Mouse (Mus musculus) heart, postnatal 36 days (tissue): ENCODE measurements at regions not wholly inside any gene's neighbourhood (a gene's known extent, or its start where the extent isn't known, plus 50 kb on each side); places are given as distances from the start of the nearest gene placed in this dataset.
"Not testable (repeated sequence)": the region's sequence is repeated elsewhere in the genome, so short reads cannot be mapped to it uniquely, and the experiment has no call there.

Experiments
- DNase-seq, 2 experiments: peaks; one replicate each; pipeline ENCODE4 v3.0.0; 2021 to 2022
- intact Hi-C: fragments of 180-260 bp; cut with DNase I; formaldehyde crosslinking; loops from one replicate; pipeline ENCODE4 v1.15.1; 2025

- no peak for DNase-seq
- intact Hi-C loops, result loop anchor here (10.0 kb wide), 1 partner anchor 855 kb away; no protein-coding TSS in a partner anchor
These were observed 62.1 kb downstream of the Naa11 start for GRCm38 (mm10) chr5:97330074-97330473.

- no peak for DNase-seq
- intact Hi-C loops, result no loop called here
These were observed 66.3 kb downstream of the Naa11 start for GRCm38 (mm10) chr5:97325831-97326230.

DNA sequence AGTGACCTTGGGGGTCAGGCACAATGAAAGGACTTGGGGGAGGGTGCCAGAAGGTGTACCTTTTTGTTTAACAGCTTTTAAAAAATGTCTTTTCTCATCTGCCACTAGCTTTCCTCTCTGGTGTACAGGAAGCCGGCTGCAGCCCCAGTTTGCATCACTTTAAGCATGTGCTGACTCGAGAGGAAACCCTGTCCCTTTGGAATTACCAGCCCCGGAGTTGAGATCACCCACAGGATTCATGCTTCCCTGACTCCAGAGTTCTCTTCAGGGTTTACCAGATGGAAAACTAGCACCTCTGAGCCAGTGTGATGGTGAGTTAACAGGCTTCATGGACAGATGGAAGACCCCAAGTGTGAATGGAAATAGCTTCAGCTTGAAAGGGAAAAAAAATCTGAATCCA lies 68.3 kb downstream of the Naa11 start:
- DNase-seq, result no peak
- intact Hi-C loops, result no loop called here

GRCm38 (mm10) chr5:97319816-97320487 lies 72.2 kb downstream of the Naa11 start:
- no peak for DNase-seq
- intact Hi-C loops, result no loop called here

- intact Hi-C loops, result no loop called here
- no peak for DNase-seq
These were observed 85.3 kb downstream of the Naa11 start for GRCm38 (mm10) chr5:97306902-97307301.

DNA sequence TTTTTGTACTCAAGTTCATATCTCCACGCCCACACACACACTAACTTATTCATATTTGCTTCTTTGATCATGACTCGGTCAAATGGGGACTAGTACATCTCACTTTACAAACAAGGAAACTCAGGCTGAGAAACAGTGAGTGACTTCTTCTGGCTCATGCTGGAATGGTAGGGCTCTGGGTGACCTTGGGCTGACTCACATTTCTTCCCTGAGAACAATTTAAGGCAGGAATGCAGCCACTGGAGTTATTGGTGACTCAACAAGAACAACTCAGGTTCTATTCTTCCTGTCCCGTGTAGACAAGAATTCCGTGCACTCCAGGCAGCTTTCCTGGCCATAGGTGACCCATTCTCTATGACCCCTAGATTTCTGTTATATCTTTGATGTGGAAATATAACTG lies 87.3 kb downstream of the Naa11 start:
- DNase-seq, result no peak
- intact Hi-C loops, result no loop called here

- DNase-seq, result no peak
- intact Hi-C loops, result no loop called here
These were observed 90.6 kb downstream of the Naa11 start for GRCm38 (mm10) chr5:97301621-97302020.

DNA sequence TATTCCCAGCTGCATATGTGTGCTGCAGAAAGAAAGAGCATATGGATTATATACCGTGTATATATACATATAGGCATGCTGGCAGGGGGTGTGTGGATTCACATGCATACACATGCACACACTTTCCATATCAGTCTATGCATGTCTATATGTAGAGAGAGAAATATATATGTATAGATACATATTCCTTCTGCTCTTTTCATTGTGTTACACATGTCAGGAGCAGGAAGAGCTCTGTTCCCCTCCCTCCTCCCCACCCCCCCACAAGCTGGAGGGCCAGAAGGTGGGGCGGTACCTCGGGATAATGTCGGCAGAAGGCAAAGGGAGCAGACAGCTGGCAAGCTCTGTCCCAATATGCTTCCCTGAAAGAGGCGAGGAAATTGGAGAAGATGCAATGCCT lies 91.3 kb downstream of the Naa11 start:
- intact Hi-C loops, result no loop called here
- DNase-seq, result no peak

DNA sequence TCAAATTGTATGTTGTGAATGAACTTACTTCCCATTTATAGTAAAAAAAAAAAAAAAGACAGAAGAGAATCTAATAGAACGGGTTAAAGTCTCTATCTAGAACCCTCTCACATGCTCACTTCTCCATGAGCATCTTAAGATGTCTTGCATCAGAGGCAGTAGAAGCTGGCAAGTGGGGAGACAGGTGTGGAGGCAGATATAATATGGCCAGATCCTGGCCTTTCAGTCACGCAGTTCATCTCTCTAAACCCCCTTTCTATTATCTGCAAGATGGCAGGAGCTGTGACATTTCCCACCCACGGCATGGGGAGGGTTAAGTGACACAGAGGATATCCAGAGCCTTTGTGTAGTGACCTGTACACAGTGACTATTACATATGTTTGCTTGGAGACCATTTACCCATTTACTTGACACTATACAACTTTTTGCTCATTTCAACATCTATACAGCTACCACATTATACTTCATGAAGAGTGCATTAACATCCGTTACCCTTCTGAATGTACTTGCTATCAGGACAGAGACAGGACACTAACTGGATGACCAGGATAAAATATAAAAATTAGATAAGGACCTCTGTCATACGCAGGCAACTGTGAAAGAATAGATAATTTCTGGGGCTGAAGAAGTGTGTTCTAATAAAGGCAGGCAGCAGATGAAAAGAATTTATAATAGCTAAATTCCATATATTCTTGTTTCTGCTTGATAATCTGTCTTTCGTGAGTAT lies 91.9 kb downstream of the Naa11 start:
- intact Hi-C loops, result no loop called here
- no peak for DNase-seq

DNA sequence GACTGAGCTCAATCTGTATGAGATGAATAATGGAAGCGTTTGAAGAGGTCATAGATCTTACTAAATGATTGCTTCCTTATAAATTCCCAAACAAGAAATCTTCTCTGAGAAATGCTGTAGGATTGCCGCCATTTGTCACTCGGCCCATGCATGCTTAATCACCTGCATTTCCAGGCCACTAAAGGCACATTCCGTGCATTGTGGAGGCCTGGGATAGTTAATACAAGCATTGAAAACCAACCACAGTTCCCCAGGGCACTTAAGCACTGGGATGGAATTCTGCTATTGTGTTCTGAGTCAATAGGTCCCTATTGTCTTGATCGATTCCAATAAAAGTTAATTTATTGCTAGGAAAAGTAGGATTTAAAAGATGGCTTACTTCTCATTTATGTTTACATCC lies 92.5 kb downstream of the Naa11 start:
- intact Hi-C loops, result no loop called here
- no peak for DNase-seq

DNA sequence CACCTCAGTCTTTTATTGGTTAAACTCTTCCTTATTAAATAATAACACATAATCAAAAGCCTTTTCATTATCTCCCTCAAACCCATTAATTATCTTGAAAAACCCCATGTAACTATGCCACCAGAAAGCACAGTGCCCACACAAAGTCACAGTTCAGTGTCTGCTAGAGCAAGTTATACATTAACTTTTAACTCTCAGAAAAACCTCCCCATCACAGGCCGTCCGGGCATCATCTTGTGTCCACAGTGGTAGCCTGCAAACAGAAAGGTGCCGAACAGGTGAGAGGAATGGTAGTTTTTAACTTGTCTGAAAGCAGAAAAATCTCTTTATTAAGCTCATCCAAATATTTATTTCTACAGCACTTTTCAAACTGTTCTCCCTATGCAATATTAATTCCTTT lies 96.0 kb downstream of the Naa11 start:
- DNase-seq, result no peak
- intact Hi-C loops, result no loop called here

DNA sequence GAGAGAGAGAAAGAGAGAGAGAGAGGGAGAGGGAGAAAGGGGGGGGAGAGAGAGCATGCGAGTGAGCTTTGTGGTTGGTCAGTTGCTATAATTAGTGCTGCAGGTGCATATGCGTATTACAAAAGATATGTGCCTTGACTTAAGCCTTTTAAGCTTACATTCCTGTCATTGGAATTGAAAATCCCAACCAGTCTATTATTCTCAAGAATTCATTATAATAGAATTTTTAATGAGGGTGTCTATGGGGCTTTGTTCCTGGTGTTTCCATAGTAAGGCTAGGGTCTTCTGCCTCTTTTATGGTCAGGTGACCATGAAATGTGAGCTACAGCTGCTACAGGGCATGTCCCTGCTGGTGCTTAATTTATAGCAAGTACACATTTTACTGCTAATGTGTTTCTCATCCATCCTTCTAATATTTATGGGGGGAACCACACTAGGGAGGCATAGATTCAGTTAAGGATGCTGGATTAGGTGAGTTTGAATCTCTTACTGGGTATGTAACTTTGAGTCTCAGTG lies 102.0 kb downstream of the Naa11 start:
- intact Hi-C loops, result no loop called here
- DNase-seq, result no peak

- intact Hi-C loops, result no loop called here
- no peak for DNase-seq
These were observed 102.6 kb downstream of the Naa11 start for GRCm38 (mm10) chr5:97289401-97290165.

- intact Hi-C loops, result no loop called here
- no peak for DNase-seq
These were observed 112.7 kb downstream of the Naa11 start for GRCm38 (mm10) chr5:97279455-97279854.

- intact Hi-C loops, result no loop called here
- no peak for DNase-seq
These were observed 114.2 kb downstream of the Naa11 start for GRCm38 (mm10) chr5:97277795-97278572.

- intact Hi-C loops, result no loop called here
- DNase-seq, result no peak
These were observed 115.5 kb downstream of the Naa11 start for GRCm38 (mm10) chr5:97276724-97277123.

DNA sequence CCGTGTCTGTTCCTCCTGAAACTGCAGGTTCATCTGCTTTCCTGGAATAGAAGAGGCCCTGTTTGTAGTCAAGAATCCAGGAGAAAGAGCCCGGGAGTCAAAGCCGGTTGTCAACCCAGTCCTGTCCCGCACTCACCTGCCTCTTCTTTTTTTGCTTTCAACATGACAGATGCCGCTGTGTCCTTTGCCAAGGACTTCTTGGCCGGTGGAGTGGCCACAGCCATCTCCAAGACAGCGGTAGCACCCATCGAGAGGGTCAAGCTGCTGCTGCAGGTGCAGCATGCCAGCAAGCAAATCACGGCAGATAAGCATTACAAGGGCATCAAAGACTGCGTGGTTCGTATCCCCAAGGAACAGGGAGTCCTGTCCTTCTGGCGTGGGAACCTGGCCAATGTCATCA lies 127.5 kb downstream of the Naa11 start:
- DNase-seq, intact Hi-C loops: not testable (repeated sequence)

DNA sequence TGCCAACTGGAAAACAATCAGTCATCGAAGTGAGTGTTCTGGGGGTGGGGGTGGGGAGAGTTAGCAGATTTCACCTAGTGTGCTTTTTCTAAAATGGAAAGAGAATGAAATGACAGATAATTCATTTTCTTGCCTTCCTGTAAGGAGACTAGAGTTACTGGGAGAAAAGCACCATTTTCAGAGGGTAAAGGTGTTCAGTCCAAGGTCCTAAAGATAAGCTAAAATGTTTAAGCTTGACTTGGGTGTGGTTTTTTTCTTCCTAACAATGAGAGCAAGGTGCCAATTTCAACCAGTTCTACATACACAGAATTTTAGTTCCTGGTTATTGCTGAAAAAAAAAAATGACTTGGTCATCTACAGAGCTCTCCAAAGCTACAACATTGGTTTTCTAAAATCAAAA lies 135.1 kb downstream of the Naa11 start:
- intact Hi-C loops, result no loop called here
- no peak for DNase-seq

DNA sequence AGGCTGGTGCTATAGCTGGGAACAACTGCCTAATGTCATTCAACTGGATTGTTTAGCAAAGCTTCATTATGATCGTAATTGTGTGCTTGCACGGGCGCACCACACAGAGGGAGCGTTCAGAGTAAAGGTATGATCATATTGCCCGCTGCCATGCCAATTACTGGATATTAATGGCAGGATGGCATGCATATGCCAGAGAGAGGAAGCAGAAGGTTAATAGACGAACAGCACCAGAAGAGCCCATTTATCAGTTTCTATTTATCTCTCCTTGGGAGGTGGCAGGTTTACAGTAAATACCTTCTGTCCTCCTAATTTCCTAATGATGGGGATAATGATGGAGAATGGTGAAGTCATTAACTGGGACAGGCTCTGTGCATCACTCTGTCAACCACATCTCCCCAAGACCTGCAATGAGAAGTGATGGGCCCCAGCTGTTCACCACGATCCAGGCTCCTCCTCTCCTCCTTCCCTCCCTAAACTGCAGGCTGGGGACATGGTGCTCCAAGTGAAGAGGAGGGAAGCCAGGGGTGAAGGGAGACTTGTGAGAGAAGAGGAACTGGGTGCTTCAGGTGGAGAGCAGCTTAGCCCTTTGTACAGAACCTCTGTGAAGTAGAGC lies 135.6 kb downstream of the Naa11 start:
- intact Hi-C loops, result no loop called here
- DNase-seq, result no peak

- no peak for DNase-seq
- intact Hi-C loops, result no loop called here
These were observed 125.5 kb upstream of the Paqr3 start for GRCm38 (mm10) chr5:97236930-97237329.
